Mouse (Mus musculus): ENCODE data around the gene Ppp2r1a. TPM values are rescaled to one million over a fixed set of nuclear protein-coding genes. Genes with fewer than 3 reads are reported as not detected.
A peak's percentile ranks its signal among the peaks of the same experiment; 100 is the strongest.

Ppp2r1a gene
- 750 and 832 TPM in 2 replicates for polyA plus RNA-seq (2015; fragmentation: Nextera tagmentation; extraction: Ambion mirVana)

DNA sequence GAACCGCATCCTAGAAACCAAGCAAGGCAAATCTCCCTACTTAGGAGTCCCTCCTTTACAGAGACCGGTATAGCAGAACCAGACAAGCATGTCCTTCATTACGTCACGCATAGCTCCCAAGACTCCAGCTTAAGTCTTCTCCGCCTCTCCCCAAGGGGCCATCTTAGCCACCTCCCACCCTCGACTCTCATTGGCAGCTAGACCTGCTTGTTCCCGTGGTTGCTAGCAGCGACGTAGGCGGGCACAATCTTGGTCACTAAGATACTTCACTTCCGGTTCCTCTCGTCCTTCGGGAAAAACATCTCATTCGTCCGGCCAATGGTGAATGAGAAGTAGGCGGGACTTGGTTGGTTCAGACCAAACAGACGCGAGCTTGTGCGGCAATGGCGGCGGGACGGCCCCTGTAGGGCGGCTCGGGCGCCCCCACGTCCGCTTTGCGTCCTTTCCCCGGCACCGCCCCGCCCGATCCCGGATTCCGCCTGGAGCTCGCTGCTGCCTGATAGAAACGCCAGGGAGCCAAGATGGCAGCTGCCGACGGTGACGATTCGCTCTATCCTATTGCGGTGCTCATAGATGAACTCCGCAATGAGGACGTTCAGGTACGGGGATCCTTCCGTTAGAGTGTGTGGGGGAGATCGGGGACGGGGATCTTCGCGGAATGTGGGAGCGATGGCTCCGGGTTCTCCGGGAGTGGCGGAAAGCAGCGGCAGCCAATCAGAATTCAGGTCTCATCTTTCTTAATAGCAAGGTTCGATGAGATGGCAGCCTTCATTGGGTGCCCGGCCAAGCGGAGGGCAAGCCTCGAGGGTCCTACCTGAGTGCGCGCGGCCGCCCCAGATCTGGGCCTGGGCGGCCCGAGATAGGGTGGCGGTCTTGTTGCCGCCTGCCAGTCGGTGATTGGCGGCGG is at the start of gene Ppp2r1a:
Gene Ppp2r1a, plus strand, starts transcription at position 327 of the 907 bp plus-strand sequence.
- H3K4me2 ChIP-seq = peak within 1 kb of the TSS; percentile 84
- H3K27me3 ChIP-seq = no peaks in the 10 kb centered on the region
- peak within 1 kb of the TSS; percentile 97 for H3K27ac ChIP-seq (replicated peaks)
- no peaks in the 10 kb centered on the region for H3K36me3 ChIP-seq
- WGBS = under 1% methylated on average over 69 of the region's 69 CpGs
- H3K9me3 ChIP-seq = no peaks in the 10 kb centered on the region
- peak within 1 kb of the TSS; percentile 82 for H3K4me3 ChIP-seq
- peaks cover 46% of the 10 kb centered on the region for H3K4me1 ChIP-seq (replicated peaks)
- peak within 1 kb of the TSS; percentile 92 for H3K9ac ChIP-seq
- peak; percentile 99 for ATAC-seq (ENCODE audit: low FRiP score, low read depth)

DNA sequence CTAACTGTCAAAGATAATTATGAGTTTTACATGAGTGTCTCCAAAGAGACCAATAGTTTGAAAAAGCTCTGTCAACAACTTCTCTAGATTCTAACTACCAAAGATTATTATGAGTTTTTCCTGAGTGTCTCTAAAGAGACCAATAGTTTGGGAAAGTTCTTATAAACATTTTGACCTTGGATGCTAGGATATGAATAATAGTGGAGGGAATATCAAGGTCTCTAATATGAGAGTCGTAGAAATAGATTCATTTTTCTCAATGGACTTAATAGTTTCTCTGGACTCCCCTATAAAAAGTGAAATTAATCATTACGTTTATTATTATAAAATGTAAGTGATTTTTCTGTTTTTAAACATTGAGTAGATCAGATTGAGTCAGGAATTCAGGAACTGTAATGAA is 40.1 kb upstream of the Ppp2r1a start, which contains the start of gene Vmn1r231:
Gene Vmn1r231, minus strand, starts transcription at position 101 of the 400 bp plus-strand sequence.
- Histone ChIP-seq H3K4me2 (no peak within 1 kb of the TSS), H3K27ac (replicated peaks) (no peak within 1 kb of the TSS), H3K27me3 (no peaks in the 10 kb centered on the region), H3K9ac (no peak within 1 kb of the TSS), H3K9me3 (no peaks in the 10 kb centered on the region), H3K4me1 (replicated peaks) (no peaks in the 10 kb centered on the region), H3K4me3 (no peak within 1 kb of the TSS), H3K36me3 (no peaks in the 10 kb centered on the region)
- no peak for ATAC-seq (ENCODE audit: low FRiP score, low read depth)
- WGBS = 65% methylated on average over 2 of the region's 2 CpGs

DNA sequence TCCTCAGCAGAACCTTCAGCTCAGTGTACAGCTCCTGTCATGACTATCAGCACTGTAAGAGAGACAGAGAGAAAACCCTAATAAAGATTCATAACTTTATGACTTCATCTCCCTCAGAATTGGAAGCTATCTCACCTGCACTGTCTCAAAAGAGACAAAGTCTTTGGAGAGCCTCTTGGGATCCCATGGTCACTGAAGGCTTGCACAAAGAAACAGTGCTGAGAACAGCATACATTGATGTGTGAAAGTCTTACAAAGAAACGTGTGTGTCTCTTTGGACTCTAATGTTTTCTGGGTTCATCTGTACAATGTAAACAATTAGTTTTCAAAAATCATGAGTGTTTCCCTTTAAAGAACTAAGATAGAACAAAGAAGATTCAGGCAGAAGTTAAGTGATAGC is 25.5 kb upstream of the Ppp2r1a start, which contains the start of gene Vmn1r232:
Gene Vmn1r232, minus strand, starts transcription at position 101 of the 400 bp plus-strand sequence.
- Histone ChIP-seq H3K4me3 (no peak within 1 kb of the TSS), H3K27ac (replicated peaks) (no peak within 1 kb of the TSS), H3K4me1 (replicated peaks) (no peaks in the 10 kb centered on the region), H3K9me3 (no peaks in the 10 kb centered on the region), H3K27me3 (no peaks in the 10 kb centered on the region), H3K9ac (no peak within 1 kb of the TSS), H3K4me2 (no peak within 1 kb of the TSS), H3K36me3 (no peaks in the 10 kb centered on the region)
- 65% methylated on average over 1 of the region's 1 CpGs for WGBS
- ATAC-seq (ENCODE audit: low FRiP score, low read depth) = no peak

DNA sequence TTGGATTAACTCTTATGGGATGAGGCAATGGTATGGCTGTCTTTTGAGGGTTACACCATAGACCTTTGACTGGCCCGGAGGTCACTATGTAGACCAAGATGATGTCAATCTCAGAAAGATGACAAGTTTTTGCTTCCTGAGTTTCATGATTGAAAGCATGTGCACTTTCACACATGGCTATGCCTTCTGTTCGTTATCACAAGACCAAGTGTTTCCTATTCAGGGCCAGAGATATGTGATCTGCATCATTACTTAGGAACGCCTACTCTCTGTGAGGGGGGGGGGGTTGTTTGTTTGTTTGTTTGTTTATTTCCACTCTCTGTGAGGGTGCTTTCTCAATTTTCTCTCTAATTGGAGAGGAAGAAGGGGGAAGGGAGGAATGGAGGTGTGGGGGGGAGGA is 885 bp upstream of the Ppp2r1a start:
- peak; percentile 1; the same call in 1 of the 2 replicates for ATAC-seq (ENCODE audit: low FRiP score, low read depth)
- Histone ChIP-seq H3K27ac (replicated peaks) (peak overlapping the region; percentile 90), H3K27me3 (no peaks in the 10 kb centered on the region), H3K9me3 (no peaks in the 10 kb centered on the region), H3K4me2 (peak overlapping the region; percentile 69), H3K36me3 (no peaks in the 10 kb centered on the region), H3K9ac (peak overlapping the region; percentile 61), H3K4me3 (peak overlapping the region; percentile 82), H3K4me1 (replicated peaks) (peaks cover 36% of the 10 kb centered on the region)
- 43% methylated on average over 3 of the region's 3 CpGs for WGBS

DNA sequence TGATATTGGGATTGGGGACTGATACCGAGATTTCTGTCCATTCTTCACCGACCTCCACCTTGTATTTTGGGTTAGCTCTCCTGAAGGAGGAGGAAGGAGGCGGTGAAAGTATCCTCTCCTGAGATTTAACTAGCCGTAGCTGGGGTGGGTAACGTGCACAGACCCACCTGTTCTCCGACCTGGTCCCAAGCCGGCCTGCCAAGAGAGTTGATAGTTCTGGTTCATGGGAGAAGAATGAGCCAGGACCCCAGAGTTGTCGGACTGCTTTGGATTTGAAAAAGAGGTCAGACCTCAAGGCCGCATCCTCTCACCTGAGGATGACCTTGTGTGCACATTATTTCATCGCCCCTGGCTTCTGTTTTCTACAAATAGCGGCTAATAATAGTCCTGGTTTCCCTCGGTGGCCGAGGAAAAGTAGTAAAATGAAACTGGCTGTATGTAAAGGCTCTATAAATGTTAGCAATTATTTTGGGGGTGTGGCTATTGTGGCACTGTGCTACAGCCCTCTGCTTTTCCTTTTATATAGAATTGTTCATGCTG is 985 bp downstream of the Ppp2r1a start:
- 1% methylated on average over 13 of the region's 13 CpGs for WGBS
- H3K27me3 ChIP-seq = no peaks in the 10 kb centered on the region
- ATAC-seq (ENCODE audit: low FRiP score, low read depth) = no peak

DNA sequence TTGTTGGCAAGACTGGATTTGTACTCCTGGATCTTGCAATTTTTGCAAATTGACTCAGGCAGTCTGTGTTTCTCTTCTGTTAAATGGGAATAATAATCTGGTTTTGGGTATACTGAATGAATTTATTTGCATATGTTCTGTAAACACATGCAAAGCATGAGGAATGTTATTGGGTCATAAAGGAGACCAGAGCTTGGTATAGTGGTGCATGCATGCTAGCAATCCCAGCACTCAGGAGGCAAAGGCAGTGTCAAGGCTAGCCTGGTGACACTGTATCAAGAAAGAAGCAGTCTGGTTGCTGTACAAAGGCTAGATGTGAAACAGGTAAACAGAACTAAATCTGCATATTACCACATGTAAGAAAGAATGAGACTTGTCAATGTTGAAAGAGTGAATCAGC is 1.5 kb downstream of the Ppp2r1a start:
- Histone ChIP-seq H3K4me2 (peak overlapping the region; percentile 84), H3K9me3 (no peaks in the 10 kb centered on the region), H3K4me1 (replicated peaks) (peaks cover 46% of the 10 kb centered on the region), H3K27me3 (no peaks in the 10 kb centered on the region), H3K9ac (peak overlapping the region; percentile 92), H3K36me3 (0 out of 2 replicates have a peak, but pooled peaks cover under 1% of the 10 kb centered on the region), H3K27ac (replicated peaks) (peak overlapping the region; percentile 97; the same call in 1 of the 2 replicates), H3K4me3 (peak overlapping the region; percentile 82)
- no peak for ATAC-seq (ENCODE audit: low FRiP score, low read depth)

More for the DNA sequence above, 985 bp downstream of the Ppp2r1a start:
- Histone ChIP-seq H3K36me3 (no peaks in the 10 kb centered on the region), H3K4me2 (peak overlapping the region; percentile 84), H3K9ac (peak overlapping the region; percentile 92), H3K4me3 (peak overlapping the region; percentile 82), H3K27ac (replicated peaks) (peak overlapping the region; percentile 97), H3K9me3 (no peaks in the 10 kb centered on the region), H3K4me1 (replicated peaks) (peaks cover 46% of the 10 kb centered on the region)

DNA sequence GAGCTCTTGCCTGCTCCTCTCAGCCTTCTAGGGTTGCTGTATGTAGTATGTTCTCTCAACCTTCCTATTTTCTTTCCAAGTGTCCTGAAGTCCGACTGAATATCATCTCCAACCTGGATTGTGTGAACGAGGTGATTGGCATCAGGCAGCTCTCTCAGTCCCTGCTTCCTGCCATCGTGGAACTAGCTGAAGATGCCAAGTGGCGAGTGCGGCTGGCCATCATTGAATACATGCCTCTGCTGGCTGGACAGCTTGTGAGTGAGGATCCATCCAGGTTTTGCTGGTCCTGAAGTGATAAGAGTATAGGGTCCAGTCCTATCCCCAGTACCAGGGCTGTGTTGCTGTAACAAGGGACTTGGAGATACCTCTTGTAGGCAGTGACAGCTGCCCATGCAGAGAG is 15.3 kb downstream of the Ppp2r1a start:
- H3K27me3 ChIP-seq = no peaks in the 10 kb centered on the region
- H3K4me1 ChIP-seq (replicated peaks) = no peaks in the 10 kb centered on the region
- no peaks in the 10 kb centered on the region for H3K9me3 ChIP-seq
- peaks cover 98% of the 10 kb centered on the region for H3K36me3 ChIP-seq
- H3K9ac ChIP-seq = no peak overlapping the region
- H3K4me3 ChIP-seq = no peak overlapping the region
- no peak for ATAC-seq (ENCODE audit: low FRiP score, low read depth)
- H3K27ac ChIP-seq (replicated peaks) = no peak overlapping the region
- WGBS = 95% methylated on average over 5 of the region's 5 CpGs
- no peak overlapping the region for H3K4me2 ChIP-seq

DNA sequence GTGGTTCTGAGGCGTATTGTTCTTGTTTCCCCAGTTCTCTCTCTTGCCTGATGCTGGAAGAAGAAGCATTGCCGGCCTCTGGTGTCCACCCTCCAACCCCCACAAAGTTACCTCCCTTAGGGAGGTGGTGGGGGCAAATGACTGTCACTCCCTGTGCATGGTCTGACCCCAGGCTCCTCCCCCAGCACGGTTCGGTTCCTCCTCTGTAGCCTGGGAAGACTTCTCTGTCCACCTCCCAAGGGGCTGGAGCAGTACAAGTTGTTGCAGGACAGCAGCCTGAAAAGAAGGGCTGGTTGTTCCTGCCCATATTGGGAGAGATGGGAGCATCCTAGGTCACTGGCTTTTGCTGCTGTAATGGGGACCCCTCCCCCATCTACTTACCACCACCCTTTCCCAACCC is 20.3 kb downstream of the Ppp2r1a start:
- H3K4me1 ChIP-seq (replicated peaks) = no peaks in the 10 kb centered on the region
- H3K27me3 ChIP-seq = no peaks in the 10 kb centered on the region
- no peak overlapping the region for H3K4me3 ChIP-seq
- no peak overlapping the region for H3K4me2 ChIP-seq
- no peaks in the 10 kb centered on the region for H3K9me3 ChIP-seq
- no peak for ATAC-seq (ENCODE audit: low FRiP score, low read depth)
- H3K9ac ChIP-seq = no peak overlapping the region
- 88% methylated on average over 4 of the region's 4 CpGs for WGBS
- H3K36me3 ChIP-seq = peaks cover 94% of the 10 kb centered on the region
- no peak overlapping the region for H3K27ac ChIP-seq (replicated peaks)

DNA sequence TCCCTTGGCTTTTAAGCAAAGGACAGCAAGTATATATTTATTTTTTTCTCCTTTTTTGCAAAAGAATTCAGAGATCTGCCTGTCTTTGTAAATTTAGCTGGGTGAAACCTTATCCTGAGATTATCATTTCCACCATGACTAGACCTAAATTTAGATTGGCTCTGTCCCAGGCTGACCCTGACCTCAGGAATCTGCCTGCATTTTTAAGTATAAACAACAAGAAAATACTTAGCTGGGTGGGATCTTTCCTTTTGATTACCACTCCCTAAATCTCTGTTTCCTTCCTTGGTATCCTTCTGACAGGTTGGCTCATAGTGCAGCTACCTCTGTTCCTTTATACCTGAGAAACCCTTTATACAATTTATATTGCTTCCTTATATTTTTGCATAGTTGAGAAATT is 21.6 kb downstream of the Ppp2r1a start:
- Histone ChIP-seq H3K4me1 (replicated peaks) (no peaks in the 10 kb centered on the region), H3K9me3 (no peaks in the 10 kb centered on the region), H3K27ac (replicated peaks) (no peak overlapping the region), H3K27me3 (no peaks in the 10 kb centered on the region), H3K4me3 (no peak overlapping the region), H3K9ac (no peak overlapping the region), H3K36me3 (peaks cover 81% of the 10 kb centered on the region), H3K4me2 (no peak overlapping the region)
- no peak for ATAC-seq (ENCODE audit: low FRiP score, low read depth)

DNA sequence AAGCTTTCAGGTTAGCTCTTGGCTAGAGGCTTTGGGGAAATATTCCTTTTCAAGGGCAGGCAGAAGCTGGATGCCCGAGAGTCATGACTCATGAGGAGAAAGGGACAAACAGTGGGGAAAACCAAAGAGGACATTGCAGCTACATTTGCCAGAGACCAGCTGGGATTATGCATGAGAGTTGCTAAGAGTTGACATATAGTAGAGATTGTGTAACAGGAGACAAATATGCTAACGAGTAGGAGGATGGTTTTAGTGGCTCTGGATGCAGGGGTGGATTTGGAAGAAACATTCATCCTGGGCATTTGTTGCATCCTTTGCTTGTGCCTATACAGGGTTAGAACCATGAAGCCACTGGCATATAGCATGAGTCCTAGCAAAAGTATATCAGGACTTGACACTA is 48.6 kb downstream of the Ppp2r1a start:
- H3K4me1 ChIP-seq (replicated peaks) = no peaks in the 10 kb centered on the region
- H3K27ac ChIP-seq (replicated peaks) = no peak overlapping the region
- no peak for ATAC-seq (ENCODE audit: low FRiP score, low read depth)
- H3K4me2 ChIP-seq = no peak overlapping the region
- no peak overlapping the region for H3K4me3 ChIP-seq
- H3K36me3 ChIP-seq = no peaks in the 10 kb centered on the region
- no peaks in the 10 kb centered on the region for H3K27me3 ChIP-seq
- no peaks in the 10 kb centered on the region for H3K9me3 ChIP-seq
- no peak overlapping the region for H3K9ac ChIP-seq
- 76% methylated on average over 2 of the region's 2 CpGs for WGBS

DNA sequence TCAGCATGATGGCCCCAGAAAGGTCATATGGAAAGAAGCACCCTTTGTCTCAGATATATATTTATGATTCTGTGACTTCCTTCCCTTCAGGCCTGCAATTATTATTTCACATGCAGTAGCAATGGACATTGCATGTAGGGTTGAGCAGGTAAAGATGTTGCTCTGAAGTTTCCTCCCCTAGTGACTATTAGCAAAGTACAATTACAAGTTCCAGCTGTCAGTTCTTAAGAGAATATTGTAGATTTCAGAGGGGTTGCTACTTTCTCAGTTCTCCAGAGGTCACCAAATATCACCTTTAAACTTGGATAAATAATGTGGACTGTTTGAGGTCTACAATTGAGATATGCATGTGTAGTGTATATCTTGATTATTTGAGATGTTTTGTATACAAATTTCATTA is 51.3 kb downstream of the Ppp2r1a start, which contains the start of gene Vmn1r233:
Gene Vmn1r233, minus strand, starts transcription at position 101 of the 400 bp plus-strand sequence.
- ATAC-seq (ENCODE audit: low FRiP score, low read depth) = no peak
- no peaks in the 10 kb centered on the region for H3K27me3 ChIP-seq
- H3K9ac ChIP-seq = no peak within 1 kb of the TSS
- no peak within 1 kb of the TSS for H3K27ac ChIP-seq (replicated peaks)
- no peaks in the 10 kb centered on the region for H3K4me1 ChIP-seq (replicated peaks)
- H3K9me3 ChIP-seq = no peaks in the 10 kb centered on the region
- no peak within 1 kb of the TSS for H3K4me3 ChIP-seq
- H3K4me2 ChIP-seq = no peak within 1 kb of the TSS
- H3K36me3 ChIP-seq = no peaks in the 10 kb centered on the region

All from hindbrain, embryonic 15.5 days (tissue).